Mouse (Mus musculus) midbrain, postnatal 0 days (tissue): ENCODE measurements around the gene Gm11937. TPM values are rescaled to one million over a fixed set of nuclear protein-coding genes. Genes with fewer than 3 reads are reported as not detected.

Source experiments
- ATAC-seq: fragments of 200-750 bp; cut with Nextera tagmentation; 2 replicates; pipeline ENCODE4 v1.8.0; 2017; ENCODE audit warnings: moderate number of reproducible peaks, mild to moderate bottlenecking, moderate TSS enrichment, moderate library complexity; ENCODE audit not compliant: low FRiP score
- DNase-seq: peaks from one replicate; pipeline ENCODE4 v3.0.0-alpha.2; 2015; ENCODE audit warnings: low spot score
- H3K27ac ChIP-seq: fragments of 300-500 bp; sonication (generic); 2 replicates; pipeline ENCODE4 v1.5.1; 2014; ENCODE audit warnings: low read depth, mild to moderate bottlenecking, low read length, mixed read lengths
- H3K27me3 ChIP-seq: fragments of 300-500 bp; sonication (generic); 2 replicates; pipeline ENCODE4 v1.6.1; 2014; ENCODE audit warnings: low read length, control low read depth, mixed read lengths; ENCODE audit not compliant: insufficient read depth
- H3K36me3 ChIP-seq: fragments of 300-500 bp; sonication (generic); 2 replicates; pipeline ENCODE4 v1.6.1; 2014; ENCODE audit warnings: low read length, control low read depth, mixed read lengths; ENCODE audit not compliant: insufficient read depth
- H3K4me1 ChIP-seq: fragments of 300-500 bp; sonication (generic); 2 replicates; pipeline ENCODE4 v1.6.1; 2014; ENCODE audit warnings: mild to moderate bottlenecking, control low read depth, antibody characterized with exemption, low read length, mixed read lengths; ENCODE audit not compliant: insufficient read depth
- H3K4me2 ChIP-seq: fragments of 300-500 bp; sonication (generic); 2 replicates; pipeline ENCODE4 v1.6.1; 2014; ENCODE audit warnings: low read depth, mild to moderate bottlenecking, low read length, mixed read lengths; ENCODE audit not compliant: poor library complexity, severe bottlenecking
- H3K4me3 ChIP-seq: fragments of 300-500 bp; sonication (generic); 2 replicates; pipeline ENCODE4 v1.5.1; 2014; ENCODE audit warnings: low read depth, mild to moderate bottlenecking, low read length, moderate library complexity
- H3K9ac ChIP-seq: fragments of 300-500 bp; sonication (generic); replicated peaks from 2 replicates; pipeline ENCODE4 v1.6.1; 2014; ENCODE audit warnings: mild to moderate bottlenecking, low read length, moderate library complexity, mixed read lengths; ENCODE audit not compliant: poor library complexity, severe bottlenecking
- H3K9me3 ChIP-seq: fragments of 300-500 bp; sonication (generic); 2 replicates; pipeline ENCODE4 v1.6.1; 2016; ENCODE audit warnings: low read length, control low read depth
- CTCF ChIP-seq: IDR thresholded peaks from 2 replicates; pipeline ENCODE4 v1.5.1; 2016; ENCODE audit warnings: antibody characterized with exemption, mild to moderate bottlenecking
- whole genome bisulfite sequencing: fragments of 180-500 bp; shearing (Covaris S2); extraction: QIAGEN DNeasy Blood & Tissue Kit; methylation state at CpG from one replicate; pipeline ENCODE4 v1.1.7; 2014; 5-methylcytosine and 5-hydroxymethylcytosine counted together
- polyA plus RNA-seq: library from polyadenylated mRNA; unstranded; fragments of >200 nt; fragmentation: Nextera tagmentation; extraction: Ambion mirVana; gene quantifications from 2 replicates; pipeline ENCODE4 v1.2.1, GENCODE M21; 2015
- total RNA-seq: library from RNA; depleted of rRNA; stranded (reverse); fragments of >200 nt; gene quantifications from 2 replicates; pipeline ENCODE4 v1.2.3, GENCODE M21; 2014; rRNA removed

Gene Gm11937
- total and polyA plus RNA-seq, 2 experiments from 2014 or later = not detected

DNA sequence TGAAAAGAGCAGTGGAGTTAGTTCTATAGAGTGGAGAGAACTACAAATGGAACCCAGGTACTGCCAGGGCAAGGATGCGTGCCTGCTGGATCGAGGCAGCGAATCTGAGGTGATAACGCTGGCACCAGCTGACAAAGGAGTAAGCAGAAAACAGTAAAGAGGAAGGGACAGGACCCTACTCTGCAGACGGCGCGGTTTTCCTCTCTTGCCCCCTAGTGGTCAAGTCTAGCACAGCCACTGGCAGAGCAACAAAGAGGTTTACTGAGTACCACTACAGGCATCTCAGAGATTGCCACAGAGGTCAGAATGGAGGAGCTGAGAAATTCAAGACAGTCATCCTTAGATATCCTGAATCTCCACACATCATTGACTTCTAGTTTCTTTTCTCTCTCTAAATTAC is 35.9 kb downstream of the Gm11937 start:
- H3K27ac ChIP-seq = no peak overlapping the region
- no peaks in the 10 kb centered on the region for H3K4me1 ChIP-seq
- DNase-seq (peak; percentile 78), ATAC-seq (no peak)
- H3K4me2 ChIP-seq = peak overlapping the region; percentile 25; the same call in 1 of the 2 replicates
- TF ChIP-seq CTCF = peak; percentile 86
- H3K9me3 ChIP-seq = no peaks in the 10 kb centered on the region
- H3K36me3 ChIP-seq = no peaks in the 10 kb centered on the region
- H3K4me3 ChIP-seq = no peak overlapping the region
- no peaks in the 10 kb centered on the region for H3K27me3 ChIP-seq
- whole genome bisulfite sequencing = 5% methylated on average over 7 of the region's 7 CpGs
- no peak overlapping the region for H3K9ac ChIP-seq

DNA sequence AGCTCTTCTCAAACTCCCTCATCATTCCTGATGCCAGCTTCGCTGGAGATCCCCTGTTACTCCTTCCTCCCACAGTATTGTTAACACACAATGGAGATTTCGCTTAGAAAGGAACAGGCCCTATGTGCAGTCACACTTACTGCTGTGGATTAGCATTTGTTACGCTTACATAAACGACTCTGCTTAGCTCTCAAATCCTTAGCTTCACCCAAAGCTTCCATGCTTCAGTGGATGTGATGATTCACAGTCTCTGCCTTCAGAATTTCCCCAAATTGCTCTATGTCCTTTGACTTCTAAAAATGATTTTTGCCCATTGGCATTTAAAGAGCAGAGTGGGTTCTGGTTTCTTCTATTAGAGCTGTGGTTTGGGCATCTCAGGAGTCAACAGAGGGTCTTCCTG is 36.8 kb downstream of the Gm11937 start:
- Histone ChIP-seq H3K4me2 (no peak overlapping the region), H3K4me1 (no peaks in the 10 kb centered on the region), H3K27me3 (no peaks in the 10 kb centered on the region), H3K9me3 (no peaks in the 10 kb centered on the region), H3K9ac (no peak overlapping the region), H3K27ac (no peak overlapping the region), H3K36me3 (no peaks in the 10 kb centered on the region), H3K4me3 (no peak overlapping the region)
- TF ChIP-seq CTCF = no peak
- DNase-seq = no peak
- ATAC-seq = no peak
- WGBS = 15% methylated on average over 4 of the region's 4 CpGs

DNA sequence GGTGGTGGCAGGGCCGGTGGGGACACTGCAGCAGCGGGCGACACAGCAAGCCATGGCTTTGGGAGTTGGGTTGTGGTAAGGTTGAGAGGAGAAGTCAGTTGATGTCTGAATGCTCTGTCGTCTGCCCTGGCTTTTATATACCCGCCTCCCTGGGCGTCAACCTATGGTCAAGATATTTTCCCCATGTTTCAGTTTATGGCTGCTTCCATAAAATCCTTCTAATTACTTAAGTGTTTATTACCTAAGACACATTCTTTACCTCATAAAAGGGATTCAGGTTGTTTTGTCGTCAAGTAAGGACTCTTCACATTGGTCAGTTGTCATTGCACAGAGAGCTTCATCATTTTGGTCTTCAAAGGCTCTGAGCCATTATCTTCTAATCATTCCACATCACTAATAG is 43.5 kb downstream of the Gm11937 start, which contains the start of gene Krtap3-1:
Gene Krtap3-1, minus strand, starts transcription at position 101 of the 400 bp plus-strand sequence.
- no peaks in the 10 kb centered on the region for H3K36me3 ChIP-seq
- 97% methylated on average over 7 of the region's 7 CpGs for WGBS
- H3K4me2 ChIP-seq = no peak within 1 kb of the TSS
- no peaks in the 10 kb centered on the region for H3K9me3 ChIP-seq
- DNase-seq = no peak
- H3K4me3 ChIP-seq = no peak within 1 kb of the TSS
- no peaks in the 10 kb centered on the region for H3K27me3 ChIP-seq
- TF ChIP-seq CTCF = no peak
- H3K9ac ChIP-seq = no peak within 1 kb of the TSS
- ATAC-seq = no peak
- no peaks in the 10 kb centered on the region for H3K4me1 ChIP-seq
- no peak within 1 kb of the TSS for H3K27ac ChIP-seq

DNA sequence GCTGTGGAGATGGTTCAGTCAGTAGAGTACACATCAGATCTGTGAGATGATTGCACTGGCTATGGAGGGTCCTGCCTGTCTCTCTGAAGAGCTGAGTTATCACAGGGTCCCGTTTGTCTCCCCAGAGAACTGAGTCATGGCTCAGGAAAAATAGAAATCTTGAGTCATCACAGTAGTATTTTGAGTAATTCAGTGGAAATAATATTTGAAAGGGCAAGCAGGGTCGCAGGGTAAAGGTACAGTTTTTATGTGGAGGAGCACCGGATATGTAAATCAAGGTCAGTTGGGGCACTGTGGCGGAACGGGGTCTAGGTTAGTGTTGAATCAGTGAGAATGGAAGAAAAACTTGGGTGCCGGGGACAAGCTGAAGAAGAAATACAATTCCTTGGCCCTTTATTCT is 47.4 kb downstream of the Gm11937 start:
- Histone ChIP-seq H3K4me3 (no peak overlapping the region), H3K27me3 (no peaks in the 10 kb centered on the region), H3K4me1 (no peaks in the 10 kb centered on the region), H3K36me3 (no peaks in the 10 kb centered on the region), H3K9ac (no peak overlapping the region), H3K9me3 (no peaks in the 10 kb centered on the region), H3K4me2 (no peak overlapping the region), H3K27ac (no peak overlapping the region)
- ATAC-seq (no peak), DNase-seq (no peak)
- 84% methylated on average over 6 of the region's 6 CpGs for WGBS
- no peak for TF ChIP-seq CTCF

Other genes starting within 250 kb of the Gm11937 start
Only the 30 nearest of the 37 such genes appear.
- 2.0 TPM in 1 of 2 replicates, not detected in the other for gene Krt12, start 187.9 kb downstream of the Gm11937 start, total RNA-seq
- 0.21 and 0.31 TPM in 2 replicates for gene Krt12, start 187.9 kb downstream of the Gm11937 start, polyA plus RNA-seq
- not detected in 2 replicates for gene Krt20, start 172.0 kb downstream of the Gm11937 start, total RNA-seq
- 0.13 and 0.36 TPM in 2 replicates for gene Krt20, start 172.0 kb downstream of the Gm11937 start, polyA plus RNA-seq
- 0.16 TPM in 1 of 2 replicates, not detected in the other for gene Krt23, start 117.1 kb downstream of the Gm11937 start, total RNA-seq
- gene Krt23, start 117.1 kb downstream of the Gm11937 start, polyA plus RNA-seq = 0.32 TPM in 1 of 2 replicates, not detected in the other
- gene Krt39, start 88.9 kb downstream of the Gm11937 start, total RNA-seq = not detected in 2 replicates
- gene Krt39, start 88.9 kb downstream of the Gm11937 start, polyA plus RNA-seq = not detected in 2 replicates
- gene Krt40, start 67.0 kb downstream of the Gm11937 start, total RNA-seq = not detected in 2 replicates
- gene Krt40, start 67.0 kb downstream of the Gm11937 start, polyA plus RNA-seq = not detected in 2 replicates
- not detected in 2 replicates for gene Krtap3-3, start 59.3 kb downstream of the Gm11937 start, total RNA-seq
- not detected in 2 replicates for gene Krtap3-3, start 59.3 kb downstream of the Gm11937 start, polyA plus RNA-seq
- not detected in 2 replicates for gene Krtap3-2, start 53.3 kb downstream of the Gm11937 start, total RNA-seq
- not detected in 2 replicates for gene Krtap3-2, start 53.3 kb downstream of the Gm11937 start, polyA plus RNA-seq
- not detected in 2 replicates for gene Gm11939, start 50.7 kb downstream of the Gm11937 start, total RNA-seq
- not detected in 2 replicates for gene Gm11939, start 50.7 kb downstream of the Gm11937 start, polyA plus RNA-seq
- not detected in 2 replicates for gene Krtap3-1, start 43.6 kb downstream of the Gm11937 start, total RNA-seq
- gene Krtap3-1, start 43.6 kb downstream of the Gm11937 start, polyA plus RNA-seq = not detected in 2 replicates
- gene Krtap1-5, start 29.2 kb downstream of the Gm11937 start, total RNA-seq = not detected in 2 replicates
- gene Krtap1-5, start 29.2 kb downstream of the Gm11937 start, polyA plus RNA-seq = not detected in 2 replicates
- gene Krtap1-4, start 26.5 kb downstream of the Gm11937 start, total RNA-seq = not detected in 2 replicates
- gene Krtap1-4, start 26.5 kb downstream of the Gm11937 start, polyA plus RNA-seq = not detected in 2 replicates
- gene Krtap1-3, start 18.9 kb downstream of the Gm11937 start, total RNA-seq = not detected in 2 replicates
- gene Krtap1-3, start 18.9 kb downstream of the Gm11937 start, polyA plus RNA-seq = not detected in 2 replicates
- gene Krtap9-3, start 12.1 kb downstream of the Gm11937 start, total RNA-seq = not detected in 2 replicates
- gene Krtap9-3, start 12.1 kb downstream of the Gm11937 start, polyA plus RNA-seq = not detected in 2 replicates
- gene Gm11938, start 6.9 kb downstream of the Gm11937 start, total RNA-seq = not detected in 2 replicates
- gene Gm11938, start 6.9 kb downstream of the Gm11937 start, polyA plus RNA-seq = not detected in 2 replicates
- not detected in 2 replicates for gene Krtap2-4, start 4.7 kb upstream of the Gm11937 start, total RNA-seq
- gene Krtap2-4, start 4.7 kb upstream of the Gm11937 start, polyA plus RNA-seq = not detected in 2 replicates
- not detected in 2 replicates for gene Gm11562, start 10.2 kb upstream of the Gm11937 start, total RNA-seq
- gene Gm11562, start 10.2 kb upstream of the Gm11937 start, polyA plus RNA-seq = not detected in 2 replicates
- not detected in 2 replicates for gene Krtap4-1, start 18.0 kb upstream of the Gm11937 start, total RNA-seq
- gene Krtap4-1, start 18.0 kb upstream of the Gm11937 start, polyA plus RNA-seq = not detected in 2 replicates
- not detected in 2 replicates for gene Krtap4-2, start 24.9 kb upstream of the Gm11937 start, total RNA-seq
- gene Krtap4-2, start 24.9 kb upstream of the Gm11937 start, polyA plus RNA-seq = not detected in 2 replicates
- gene Krtap4-7, start 33.9 kb upstream of the Gm11937 start, total RNA-seq = not detected in 2 replicates
- not detected in 2 replicates for gene Krtap4-7, start 33.9 kb upstream of the Gm11937 start, polyA plus RNA-seq
- not detected in 2 replicates for gene Gm11555, start 40.0 kb upstream of the Gm11937 start, total RNA-seq
- not detected in 2 replicates for gene Gm11555, start 40.0 kb upstream of the Gm11937 start, polyA plus RNA-seq
- not detected in 2 replicates for gene Gm11563, start 48.8 kb upstream of the Gm11937 start, total RNA-seq
- gene Gm11563, start 48.8 kb upstream of the Gm11937 start, polyA plus RNA-seq = not detected in 2 replicates
- not detected in 2 replicates for gene Krtap4-6, start 55.8 kb upstream of the Gm11937 start, total RNA-seq
- not detected in 2 replicates for gene Krtap4-6, start 55.8 kb upstream of the Gm11937 start, polyA plus RNA-seq
- gene Gm14190, start 80.6 kb upstream of the Gm11937 start, total RNA-seq = not detected in 2 replicates
- gene Gm14190, start 80.6 kb upstream of the Gm11937 start, polyA plus RNA-seq = not detected in 2 replicates
- not detected in 2 replicates for gene Gm14180, start 124.1 kb upstream of the Gm11937 start, total RNA-seq
- gene Gm14180, start 124.1 kb upstream of the Gm11937 start, polyA plus RNA-seq = not detected in 2 replicates
- not detected in 2 replicates for gene Gm11595, start 162.7 kb upstream of the Gm11937 start, total RNA-seq
- gene Gm11595, start 162.7 kb upstream of the Gm11937 start, polyA plus RNA-seq = not detected in 2 replicates
- gene Krtap4-8, start 170.5 kb upstream of the Gm11937 start, total RNA-seq = not detected in 2 replicates
- gene Krtap4-8, start 170.5 kb upstream of the Gm11937 start, polyA plus RNA-seq = not detected in 2 replicates
- gene Krtap4-9, start 175.0 kb upstream of the Gm11937 start, total RNA-seq = not detected in 2 replicates
- gene Krtap4-9, start 175.0 kb upstream of the Gm11937 start, polyA plus RNA-seq = not detected in 2 replicates
- gene Gm11596, start 183.3 kb upstream of the Gm11937 start, total RNA-seq = not detected in 2 replicates
- not detected in 2 replicates for gene Gm11596, start 183.3 kb upstream of the Gm11937 start, polyA plus RNA-seq
- not detected in 2 replicates for gene Gm11569, start 188.7 kb upstream of the Gm11937 start, total RNA-seq
- gene Gm11569, start 188.7 kb upstream of the Gm11937 start, polyA plus RNA-seq = not detected in 2 replicates
- not detected in 2 replicates for gene Gm11554, start 194.3 kb upstream of the Gm11937 start, total RNA-seq
- not detected in 2 replicates for gene Gm11554, start 194.3 kb upstream of the Gm11937 start, polyA plus RNA-seq